ENCODE assay signal across 28 mouse cellular contexts in the genomic region with DNA sequence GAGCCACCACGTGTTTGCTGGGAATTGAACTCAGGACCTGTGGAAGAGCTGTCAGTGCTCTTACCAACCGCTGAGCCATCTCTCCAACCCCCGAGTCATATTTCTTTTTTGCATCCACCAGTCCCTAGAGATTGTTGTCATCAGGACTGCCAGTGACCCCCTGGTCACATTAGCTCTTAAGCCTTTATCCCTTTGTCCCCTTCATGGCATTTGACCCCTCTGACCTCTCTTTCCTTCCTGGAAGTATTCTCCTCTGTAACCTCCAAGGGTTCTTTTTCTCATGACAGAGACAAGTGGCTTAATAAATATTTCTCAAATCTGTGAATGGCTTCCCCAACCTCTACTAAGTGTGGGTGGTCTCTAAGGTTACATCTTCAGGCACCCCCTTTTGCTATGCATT. TPM values are rescaled to one million over a fixed set of nuclear protein-coding genes. Genes with fewer than 3 reads are reported as not detected.
A peak's percentile ranks its signal among the peaks of the same experiment; 100 is the strongest.
DNase-seq lines count a peak whose midpoint lies in the region; ATAC-seq lines count a peak whose summit lies in the region.
"Had no signal": no experiment of that assay in that cellular context is flagged by ENCODE, and none has a peak within 500 bp of the region (broad histone marks: within the 10 kb centered on the region; RNA-seq: fewer than 3 reads in every experiment).

No protein-coding gene starts in this region.

- H3K4me3 ChIP-seq in kidney, embryonic 16.5 days (ENCODE audit: low read length) = no peak overlapping the region
- H3K4me3 ChIP-seq in midbrain, embryonic 11.5 days (ENCODE audit: low read depth, low read length) = no peak overlapping the region
- H3K4me3 ChIP-seq in midbrain, embryonic 16.5 days (ENCODE audit: low read depth, low read length) = no peak overlapping the region
- H3K4me3 ChIP-seq: embryonic facial prominence, embryonic 10.5 days; embryonic facial prominence, embryonic 13.5 days; erythroblast, embryonic 14.5 days; forebrain, embryonic 12.5 days; forebrain, embryonic 15.5 days; heart, embryonic 12.5 days; heart, embryonic 15.5 days; hindbrain, embryonic 10.5 days; hindbrain, embryonic 13.5 days had no signal

- H3K9ac ChIP-seq in kidney, embryonic 16.5 days (replicated peaks; ENCODE audit: low read length) = no peak overlapping the region
- H3K9ac ChIP-seq in midbrain, embryonic 11.5 days (ENCODE audit: low read length) = no peak overlapping the region
- no peak overlapping the region for H3K9ac ChIP-seq in midbrain, embryonic 16.5 days (ENCODE audit: low read depth, low read length)
- H3K9ac ChIP-seq: embryonic facial prominence, embryonic 13.5 days; forebrain, embryonic 12.5 days; forebrain, embryonic 15.5 days; heart, embryonic 12.5 days; heart, embryonic 15.5 days; hindbrain, embryonic 13.5 days had no signal

- WGBS in kidney, embryonic 16.5 days = 49% methylated on average over 3 of the region's 3 CpGs
- WGBS in midbrain, embryonic 11.5 days = 54% methylated on average over 3 of the region's 3 CpGs
- 46% methylated on average over 3 of the region's 3 CpGs for WGBS in midbrain, embryonic 16.5 days

- no peaks in the 10 kb centered on the region for H3K4me1 ChIP-seq in kidney, embryonic 16.5 days (ENCODE audit: insufficient read depth, low read length)
- no peaks in the 10 kb centered on the region for H3K4me1 ChIP-seq in midbrain, embryonic 11.5 days (ENCODE audit: control insufficient read depth, insufficient read depth, low read length)
- no peaks in the 10 kb centered on the region for H3K4me1 ChIP-seq in midbrain, embryonic 16.5 days (ENCODE audit: control insufficient read depth, insufficient read depth, low read length)
- H3K4me1 ChIP-seq: embryonic facial prominence, embryonic 13.5 days; forebrain, embryonic 12.5 days; forebrain, embryonic 15.5 days; heart, embryonic 12.5 days; heart, embryonic 15.5 days; hindbrain, embryonic 13.5 days had no signal

- H3K27me3 ChIP-seq in kidney, embryonic 16.5 days (ENCODE audit: insufficient read depth, low read length) = no peaks in the 10 kb centered on the region
- no peaks in the 10 kb centered on the region for H3K27me3 ChIP-seq in midbrain, embryonic 11.5 days (ENCODE audit: control insufficient read depth, insufficient read depth, low read length)
- H3K27me3 ChIP-seq in midbrain, embryonic 16.5 days (ENCODE audit: control insufficient read depth, insufficient read depth, low read depth, low read length) = no peaks in the 10 kb centered on the region
- H3K27me3 ChIP-seq: embryonic facial prominence, embryonic 13.5 days; forebrain, embryonic 15.5 days; heart, embryonic 12.5 days; heart, embryonic 15.5 days; hindbrain, embryonic 13.5 days had no signal

- no peak overlapping the region for H3K4me2 ChIP-seq in kidney, embryonic 16.5 days (replicated peaks; ENCODE audit: low read depth, low read length)
- H3K4me2 ChIP-seq in midbrain, embryonic 11.5 days = no peak overlapping the region
- no peak overlapping the region for H3K4me2 ChIP-seq in midbrain, embryonic 16.5 days (ENCODE audit: low read length)
- H3K4me2 ChIP-seq: embryonic facial prominence, embryonic 13.5 days; forebrain, embryonic 12.5 days; forebrain, embryonic 15.5 days; heart, embryonic 12.5 days; heart, embryonic 15.5 days; hindbrain, embryonic 13.5 days had no signal

- no peaks in the 10 kb centered on the region for H3K36me3 ChIP-seq in kidney, embryonic 16.5 days (ENCODE audit: insufficient read depth, low read length)
- no peaks in the 10 kb centered on the region for H3K36me3 ChIP-seq in midbrain, embryonic 11.5 days (ENCODE audit: control insufficient read depth, insufficient read depth, low read length)
- H3K36me3 ChIP-seq in midbrain, embryonic 16.5 days (ENCODE audit: control insufficient read depth, insufficient read depth, low read length) = no peaks in the 10 kb centered on the region
- H3K36me3 ChIP-seq: embryonic facial prominence, embryonic 10.5 days; embryonic facial prominence, embryonic 13.5 days; forebrain, embryonic 12.5 days; forebrain, embryonic 15.5 days; heart, embryonic 12.5 days; heart, embryonic 15.5 days; hindbrain, embryonic 10.5 days; hindbrain, embryonic 13.5 days had no signal

- DNase-seq in kidney, postnatal 10 days = peak; percentile 42
- DNase-seq in midbrain, embryonic 11.5 days (ENCODE audit: low spot score, missing footprints) = peak; percentile 35
- DNase-seq in embryo, embryonic 11 days = peak; percentile 26
- no peak for DNase-seq in retina, postnatal 1 day
- DNase-seq in thymus, postnatal 4 days = no peak
- DNase-seq: adrenal gland, adult 2 months; adrenal gland, postnatal 14 days; cerebellum, adult 11 months; cerebellum, adult 2 months; cerebellum, adult 9-11 months; cerebellum, postnatal 25 days; gastrocnemius, postnatal 25 days; heart, adult 18-20 months; heart, postnatal 10 days; heart, postnatal 36 days had no signal

- no peaks in the 10 kb centered on the region for H3K9me3 ChIP-seq in kidney, embryonic 16.5 days (ENCODE audit: low read length)
- no peaks in the 10 kb centered on the region for H3K9me3 ChIP-seq in midbrain, embryonic 11.5 days (ENCODE audit: control insufficient read depth, low read length)
- no peaks in the 10 kb centered on the region for H3K9me3 ChIP-seq in midbrain, embryonic 16.5 days (replicated peaks; ENCODE audit: control insufficient read depth, low read length, poor library complexity, severe bottlenecking)
- H3K9me3 ChIP-seq: embryonic facial prominence, embryonic 10.5 days; embryonic facial prominence, embryonic 13.5 days; forebrain, embryonic 12.5 days; forebrain, embryonic 15.5 days; heart, embryonic 12.5 days; heart, embryonic 15.5 days; hindbrain, embryonic 10.5 days; hindbrain, embryonic 13.5 days had no signal

- no peak for ATAC-seq in kidney, embryonic 16.5 days (ENCODE audit: low FRiP score, low TSS enrichment)
- no peak for ATAC-seq in midbrain, embryonic 11.5 days (ENCODE audit: low FRiP score)
- ATAC-seq in midbrain, embryonic 16.5 days = no peak
- ATAC-seq: CD4-positive, CD25-positive, alpha-beta regulatory T cell, adult 4 months; forebrain, embryonic 15.5 days; hindbrain, embryonic 16.5 days had no signal

- H3K27ac ChIP-seq in kidney, embryonic 16.5 days (ENCODE audit: low read length) = no peak overlapping the region
- no peak overlapping the region for H3K27ac ChIP-seq in midbrain, embryonic 11.5 days (ENCODE audit: low read depth, low read length)
- H3K27ac ChIP-seq in midbrain, embryonic 16.5 days (ENCODE audit: low read length) = no peak overlapping the region
- H3K27ac ChIP-seq: embryonic facial prominence, embryonic 10.5 days; embryonic facial prominence, embryonic 13.5 days; forebrain, embryonic 12.5 days; forebrain, embryonic 15.5 days; heart, embryonic 15.5 days; hindbrain, embryonic 10.5 days; hindbrain, embryonic 13.5 days had no signal

RNA-seq across cellular contexts. Expression of a gene that starts 5.8 kb away (rescaled TPM):
- polyA plus RNA-seq in kidney, embryonic 16.5 days (2015; fragmentation: Nextera tagmentation; extraction: Ambion mirVana) = 2.9 and 4.2 TPM in 2 replicates
- polyA plus RNA-seq in midbrain, embryonic 11.5 days (2014; fragmentation: Nextera tagmentation; extraction: Ambion mirVana) = 2.2 and 2.9 TPM in 2 replicates
- polyA plus RNA-seq in midbrain, embryonic 16.5 days (2015; fragmentation: Nextera tagmentation; extraction: Ambion mirVana) = 2.6 and 3.2 TPM in 2 replicates

RNA-seq across cellular contexts. Expression of a gene that starts 12.3 kb away (rescaled TPM):
- polyA plus RNA-seq in kidney, embryonic 16.5 days (2015; fragmentation: Nextera tagmentation; extraction: Ambion mirVana) = 3.0 and 3.1 TPM in 2 replicates
- polyA plus RNA-seq in midbrain, embryonic 11.5 days (2014; fragmentation: Nextera tagmentation; extraction: Ambion mirVana) = 14.1 and 17.8 TPM in 2 replicates
- polyA plus RNA-seq in midbrain, embryonic 16.5 days (2015; fragmentation: Nextera tagmentation; extraction: Ambion mirVana) = 18.9 and 20.9 TPM in 2 replicates

RNA-seq across cellular contexts. Expression of a gene that starts 14.0 kb away (rescaled TPM):
- polyA plus RNA-seq in kidney, embryonic 16.5 days (2015; fragmentation: Nextera tagmentation; extraction: Ambion mirVana) = 15.3 and 17.3 TPM in 2 replicates
- 16.1 and 17.4 TPM in 2 replicates for polyA plus RNA-seq in midbrain, embryonic 11.5 days (2014; fragmentation: Nextera tagmentation; extraction: Ambion mirVana)
- polyA plus RNA-seq in midbrain, embryonic 16.5 days (2015; fragmentation: Nextera tagmentation; extraction: Ambion mirVana) = 53.8 and 57.6 TPM in 2 replicates

RNA-seq across cellular contexts. Expression of a gene that starts 14.1 kb away (rescaled TPM):
- 71.6 and 79.0 TPM in 2 replicates for polyA plus RNA-seq in kidney, embryonic 16.5 days (2015; fragmentation: Nextera tagmentation; extraction: Ambion mirVana)
- polyA plus RNA-seq in midbrain, embryonic 11.5 days (2014; fragmentation: Nextera tagmentation; extraction: Ambion mirVana) = 84.9 and 86.3 TPM in 2 replicates
- 79.5 and 79.8 TPM in 2 replicates for polyA plus RNA-seq in midbrain, embryonic 16.5 days (2015; fragmentation: Nextera tagmentation; extraction: Ambion mirVana)

RNA-seq across cellular contexts. Expression of a gene that starts 23.6 kb away (rescaled TPM):
- 0.84 and 1.6 TPM in 2 replicates for polyA plus RNA-seq in kidney, embryonic 16.5 days (2015; fragmentation: Nextera tagmentation; extraction: Ambion mirVana)
- polyA plus RNA-seq in midbrain, embryonic 11.5 days (2014; fragmentation: Nextera tagmentation; extraction: Ambion mirVana) = 0.97 TPM in 1 of 2 replicates, not detected in the other
- 1.1 TPM in 2 replicates for polyA plus RNA-seq in midbrain, embryonic 16.5 days (2015; fragmentation: Nextera tagmentation; extraction: Ambion mirVana)
- polyA plus RNA-seq: erythroblast, embryonic 14.5 days had no signal

Comparison
In these comparisons a context has a peak if more than half of its experiments do, and no peak if none do; other contexts are left out.
1. DNase-seq: peak in kidney, postnatal 10 days (single experiment), midbrain, embryonic 11.5 days (single experiment) and embryo, embryonic 11 days (single experiment); none in retina, postnatal 1 day (single experiment) and thymus, postnatal 4 days (single experiment).